Mouse (Mus musculus): ENCODE measurements at regions not wholly inside any gene's neighbourhood (a gene's known extent, or its start where the extent isn't known, plus 50 kb on each side); places are given as distances from the start of the nearest gene placed in this dataset.

DNA sequence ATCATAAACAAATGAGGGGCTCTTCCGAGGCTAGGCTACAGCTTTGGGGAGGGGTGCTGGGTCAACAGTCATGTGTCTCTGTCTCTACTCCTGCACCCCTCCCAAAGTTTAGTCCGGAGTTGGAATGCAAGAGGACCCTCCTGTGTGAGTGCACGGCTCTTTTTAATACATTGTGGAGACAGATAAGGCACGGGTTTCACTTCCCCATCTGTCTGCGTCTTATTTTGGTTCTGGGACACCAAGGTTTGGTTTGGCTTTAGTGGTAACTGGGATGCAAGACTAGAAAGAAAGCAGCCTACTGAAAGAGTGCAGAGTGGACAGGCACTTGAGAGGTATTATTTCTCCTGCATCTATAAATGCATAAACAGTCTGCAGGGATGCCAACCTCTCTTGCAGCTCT is 71.2 kb downstream of the Tmem30b start:
- no peaks in the 10 kb centered on the region for H3K4me1 ChIP-seq (replicated peaks; ENCODE audit: control insufficient read depth in 2 of 2, insufficient read depth in 2 of 2, low read length in 1 of 2)
- ATAC-seq (ENCODE audit: insufficient read depth) (no peak), DNase-seq (ENCODE audit: low read depth in 3 of 3, low spot score in 3 of 3) (no peak)
- H3K4me3 ChIP-seq (ENCODE audit: insufficient read depth in 1 of 2, low read depth in 2 of 2, low read length in 2 of 2): no peak overlapping the region
- no peaks in the 10 kb centered on the region for H3K9me3 ChIP-seq (ENCODE audit: control insufficient read depth, low read length)
- no peak overlapping the region for H3K27ac ChIP-seq
- WGBS (ENCODE audit: insufficient replicate concordance): 12% methylated on average over 5 of the region's 5 CpGs
- TF ChIP-seq CTCF (IDR thresholded peaks at IDR 0.05; ENCODE audit: low read depth): no peak
- no peak for TF ChIP-seq EP300 (IDR thresholded peaks at IDR 0.05; ENCODE audit: low read depth)
- no peak overlapping the region for H3K4me2 ChIP-seq (ENCODE audit: low read depth)
- H3K27me3 ChIP-seq (ENCODE audit: control insufficient read depth, insufficient read depth, low read length): no peaks in the 10 kb centered on the region
- no peaks in the 10 kb centered on the region for H3K36me3 ChIP-seq (replicated peaks; ENCODE audit: control insufficient read depth, insufficient read depth, low read depth)
- H3K9ac ChIP-seq (replicated peaks): no peak overlapping the region

- Histone ChIP-seq H3K27ac (no peak overlapping the region), H3K4me2 (ENCODE audit: low read depth) (no peak overlapping the region), H3K4me1 (replicated peaks; ENCODE audit: control insufficient read depth in 2 of 2, insufficient read depth in 2 of 2, low read length in 1 of 2) (no peaks in the 10 kb centered on the region), H3K27me3 (ENCODE audit: control insufficient read depth, insufficient read depth, low read length) (no peaks in the 10 kb centered on the region), H3K4me3 (ENCODE audit: insufficient read depth in 1 of 2, low read depth in 2 of 2, low read length in 2 of 2) (no peak overlapping the region), H3K9me3 (ENCODE audit: control insufficient read depth, low read length) (no peaks in the 10 kb centered on the region), H3K9ac (replicated peaks) (no peak overlapping the region), H3K36me3 (replicated peaks; ENCODE audit: control insufficient read depth, insufficient read depth, low read depth) (no peaks in the 10 kb centered on the region)
- no peak for ATAC-seq (ENCODE audit: insufficient read depth)
- WGBS (ENCODE audit: insufficient replicate concordance): 37% methylated on average over 4 of the region's 4 CpGs
- no peak for DNase-seq (ENCODE audit: low read depth in 3 of 3, low spot score in 3 of 3)
- TF ChIP-seq EP300 (IDR thresholded peaks at IDR 0.05; ENCODE audit: low read depth) (no peak), CTCF (IDR thresholded peaks at IDR 0.05; ENCODE audit: low read depth) (no peak)
Measured at GRCm38 (mm10) chr12:73473111-73473510, 73.1 kb downstream of the Tmem30b start.

DNA sequence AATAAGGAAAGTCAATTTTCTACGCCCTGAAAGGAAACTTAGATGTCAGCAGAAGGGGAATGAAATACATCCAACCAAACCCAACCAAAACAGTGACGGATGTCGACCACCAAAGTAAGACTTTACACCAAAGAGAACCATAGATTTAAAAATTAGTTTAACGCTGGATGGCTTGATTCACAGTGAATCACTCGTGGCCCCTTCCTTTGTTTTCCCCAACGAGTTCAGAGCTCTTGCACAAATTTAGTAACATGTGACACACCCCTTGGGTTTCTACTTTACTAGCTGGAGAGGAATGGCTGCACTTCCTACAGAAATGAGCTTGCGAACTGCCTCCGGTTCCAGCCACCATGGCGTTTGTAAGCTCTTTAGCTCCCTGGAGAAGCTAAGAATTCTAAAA is 74.2 kb downstream of the Tmem30b start:
- ATAC-seq (ENCODE audit: insufficient read depth): no peak
- H3K4me1 ChIP-seq (replicated peaks; ENCODE audit: control insufficient read depth in 2 of 2, insufficient read depth in 2 of 2, low read length in 1 of 2): no peaks in the 10 kb centered on the region
- no peaks in the 10 kb centered on the region for H3K27me3 ChIP-seq (ENCODE audit: control insufficient read depth, insufficient read depth, low read length)
- H3K9ac ChIP-seq (replicated peaks): no peak overlapping the region
- H3K4me2 ChIP-seq (ENCODE audit: low read depth): no peak overlapping the region
- no peak for TF ChIP-seq EP300 (IDR thresholded peaks at IDR 0.05; ENCODE audit: low read depth)
- TF ChIP-seq CTCF (IDR thresholded peaks at IDR 0.05; ENCODE audit: low read depth): no peak
- H3K27ac ChIP-seq: no peak overlapping the region
- 59% methylated on average over 9 of the region's 9 CpGs for WGBS (ENCODE audit: insufficient replicate concordance)
- H3K4me3 ChIP-seq (ENCODE audit: insufficient read depth in 1 of 2, low read depth in 2 of 2, low read length in 2 of 2): no peak overlapping the region
- DNase-seq (ENCODE audit: low read depth in 3 of 3, low spot score in 3 of 3): no peak
- H3K36me3 ChIP-seq (replicated peaks; ENCODE audit: control insufficient read depth, insufficient read depth, low read depth): no peaks in the 10 kb centered on the region
- H3K9me3 ChIP-seq (ENCODE audit: control insufficient read depth, low read length): no peaks in the 10 kb centered on the region

- no peak overlapping the region for H3K27ac ChIP-seq
- WGBS (ENCODE audit: insufficient replicate concordance): 71% methylated on average over 7 of the region's 7 CpGs
- no peaks in the 10 kb centered on the region for H3K9me3 ChIP-seq (ENCODE audit: control insufficient read depth, low read length)
- no peak overlapping the region for H3K4me3 ChIP-seq (ENCODE audit: insufficient read depth in 1 of 2, low read depth in 2 of 2, low read length in 2 of 2)
- no peak for DNase-seq (ENCODE audit: low read depth in 3 of 3, low spot score in 3 of 3)
- H3K9ac ChIP-seq (replicated peaks): no peak overlapping the region
- no peaks in the 10 kb centered on the region for H3K4me1 ChIP-seq (replicated peaks; ENCODE audit: control insufficient read depth in 2 of 2, insufficient read depth in 2 of 2, low read length in 1 of 2)
- TF ChIP-seq CTCF (IDR thresholded peaks at IDR 0.05; ENCODE audit: low read depth): no peak
- TF ChIP-seq EP300 (IDR thresholded peaks at IDR 0.05; ENCODE audit: low read depth): no peak
- H3K4me2 ChIP-seq (ENCODE audit: low read depth): no peak overlapping the region
- H3K27me3 ChIP-seq (ENCODE audit: control insufficient read depth, insufficient read depth, low read length): no peaks in the 10 kb centered on the region
- ATAC-seq (ENCODE audit: insufficient read depth): no peak
- H3K36me3 ChIP-seq (replicated peaks; ENCODE audit: control insufficient read depth, insufficient read depth, low read depth): no peaks in the 10 kb centered on the region
Measured at GRCm38 (mm10) chr12:73466484-73466883, 79.7 kb downstream of the Tmem30b start.

DNA sequence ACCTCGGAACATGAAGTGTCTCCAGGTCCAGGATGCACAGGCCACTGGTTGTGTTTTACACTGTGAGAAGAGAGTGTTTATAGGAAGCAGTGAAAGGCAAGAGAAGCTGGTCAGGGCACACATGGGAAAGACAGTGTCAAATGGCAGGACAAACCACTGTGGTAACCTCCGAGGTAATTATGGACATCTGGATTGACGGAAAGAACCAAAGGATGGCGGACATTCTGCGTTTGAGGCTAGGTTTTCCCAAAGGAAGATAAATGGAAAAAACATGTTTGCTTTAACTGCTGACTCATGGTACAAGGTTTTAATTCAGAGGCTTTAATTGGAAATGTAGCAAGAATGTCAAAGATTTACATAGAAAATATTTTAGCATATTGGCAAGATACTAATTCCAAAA is 80.2 kb downstream of the Tmem30b start:
- H3K36me3 ChIP-seq (replicated peaks; ENCODE audit: control insufficient read depth, insufficient read depth, low read depth): no peaks in the 10 kb centered on the region
- WGBS (ENCODE audit: insufficient replicate concordance): 67% methylated on average over 5 of the region's 5 CpGs
- no peak for TF ChIP-seq EP300 (IDR thresholded peaks at IDR 0.05; ENCODE audit: low read depth)
- TF ChIP-seq CTCF (IDR thresholded peaks at IDR 0.05; ENCODE audit: low read depth): no peak

More for the DNA sequence above, 80.2 kb downstream of the Tmem30b start:
- H3K4me3 ChIP-seq (ENCODE audit: insufficient read depth in 1 of 2, low read depth in 2 of 2, low read length in 2 of 2): no peak overlapping the region
- DNase-seq (ENCODE audit: low read depth in 3 of 3, low spot score in 3 of 3) (no peak), ATAC-seq (ENCODE audit: insufficient read depth) (no peak)
- no peak overlapping the region for H3K9ac ChIP-seq (replicated peaks)
- H3K4me1 ChIP-seq (replicated peaks; ENCODE audit: control insufficient read depth in 2 of 2, insufficient read depth in 2 of 2, low read length in 1 of 2): no peaks in the 10 kb centered on the region
- no peaks in the 10 kb centered on the region for H3K9me3 ChIP-seq (ENCODE audit: control insufficient read depth, low read length)
- H3K27ac ChIP-seq: no peak overlapping the region
- no peak overlapping the region for H3K4me2 ChIP-seq (ENCODE audit: low read depth)
- H3K27me3 ChIP-seq (ENCODE audit: control insufficient read depth, insufficient read depth, low read length): no peaks in the 10 kb centered on the region
